Mouse (Mus musculus) thymus, adult 2 months (tissue): ENCODE measurements around the gene Adm.

Source experiments
- CTCF ChIP-seq: fragments of 200-500 bp; IDR thresholded peaks from 2 replicates; pipeline ENCODE4 v1.5.1; 2012; ENCODE audit warnings: mild to moderate bottlenecking, control low read depth, low read length, moderate library complexity, borderline replicate concordance; ENCODE audit not compliant: control insufficient read depth, poor library complexity, insufficient read depth; ENCODE audit errors: extremely low read depth
- POLR2A ChIP-seq: fragments of 200-500 bp; IDR thresholded peaks from 2 replicates; pipeline ENCODE4 v1.6.1; 2012; ENCODE audit warnings: mild to moderate bottlenecking, low read length, control low read depth, moderate library complexity; ENCODE audit not compliant: control insufficient read depth, poor library complexity, insufficient read depth; ENCODE audit errors: extremely low read depth

DNA sequence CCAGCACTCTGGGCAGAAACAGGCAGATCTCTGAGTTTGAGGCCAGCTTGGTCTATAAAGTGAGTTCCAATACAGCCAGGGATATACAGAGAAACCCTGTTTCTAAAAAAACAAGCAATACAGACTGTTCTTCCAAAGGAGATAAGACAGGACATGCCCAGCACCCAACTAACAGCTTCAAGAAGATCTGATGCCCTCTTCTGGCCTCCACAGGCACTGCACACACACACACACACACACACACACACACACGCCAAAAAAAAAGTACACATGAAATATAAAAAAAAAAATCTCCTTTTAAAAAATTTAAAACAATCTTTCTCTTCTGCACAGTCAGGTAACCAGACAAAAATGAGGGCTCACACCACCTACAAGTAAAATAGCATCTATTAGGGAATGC, 20.6 kb upstream of the Adm start:
- TF ChIP-seq CTCF (no peak), POLR2A (no peak)
